9 mouse cellular contexts compared by ENCODE assay signal in the genomic region with DNA sequence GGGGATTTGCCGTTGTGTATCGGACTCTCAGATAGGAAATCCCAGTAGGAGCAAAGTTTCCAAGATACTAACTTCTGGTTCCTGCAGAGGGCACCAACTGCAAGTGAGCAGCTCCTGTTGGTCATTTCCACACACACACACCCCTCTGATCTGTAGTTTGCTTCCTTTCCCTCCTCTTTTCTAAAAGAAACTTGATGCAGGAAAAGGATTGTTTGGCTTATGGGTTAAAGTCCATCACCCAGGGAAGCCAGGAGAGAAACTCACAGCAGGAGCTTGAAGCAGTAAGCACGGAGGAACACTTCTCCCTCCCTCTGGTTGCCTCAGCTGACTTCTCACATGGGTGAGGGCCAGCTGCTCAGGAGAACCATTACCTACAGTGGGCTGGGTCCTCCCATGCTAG. TPM values are rescaled to one million over a fixed set of nuclear protein-coding genes. Genes with fewer than 3 reads are reported as not detected.
A peak's percentile ranks its signal among the peaks of the same experiment; 100 is the strongest.
DNase-seq lines count a peak whose midpoint lies in the region; ATAC-seq and TF ChIP-seq lines count a peak whose summit lies in the region.
"Had no signal": no experiment of that assay in that cellular context is flagged by ENCODE, and none has a peak within 500 bp of the region (broad histone marks: within the 10 kb centered on the region; RNA-seq: fewer than 3 reads in every experiment).

No protein-coding gene starts in this region.

- intact Hi-C loops in left cerebral cortex, adult 2 months (cut with DNase I): loop anchor here (2.0 kb wide), 1 partner anchor 86 kb away; no protein-coding TSS in a partner anchor
- intact Hi-C loops in left cerebral cortex, postnatal 10 days (cut with DNase I): loop anchor here (2.0 kb wide), 1 partner anchor 86 kb away; no protein-coding TSS in a partner anchor

- H3K4me2 ChIP-seq in intestine, embryonic 16.5 days (ENCODE audit: low read depth, low read length): peak overlapping the region; percentile 44
- H3K4me2 ChIP-seq: forebrain, embryonic 13.5 days had no signal

- H3K27me3 ChIP-seq in intestine, embryonic 16.5 days (replicated peaks; ENCODE audit: control insufficient read depth, insufficient read depth, low read length): no peaks in the 10 kb centered on the region
- H3K27me3 ChIP-seq: forebrain, embryonic 13.5 days had no signal

- H3K36me3 ChIP-seq in intestine, embryonic 16.5 days (ENCODE audit: control insufficient read depth, insufficient read depth, low read length): no peaks in the 10 kb centered on the region

- peak; percentile 51 for TF ChIP-seq CTCF in left cerebral cortex, adult 2 months (IDR thresholded peaks at IDR 0.05)
- TF ChIP-seq CTCF in bone marrow, adult 2 months (IDR thresholded peaks at IDR 0.05; ENCODE audit: control insufficient read depth, insufficient read depth, low read length): 0 out of 2 replicates have a peak, but pooled peaks have one; percentile 16

- no peak for DNase-seq in left cerebral cortex, adult 2 months (ENCODE audit: extremely low spot score in 1 of 2, low spot score in 2 of 2)
- DNase-seq in left cerebral cortex, adult 18-20 months (ENCODE audit: low spot score in 2 of 2): no peak
- DNase-seq in lung, postnatal 14 days: peak; percentile 31
- DNase-seq in spleen, postnatal 14 days (ENCODE audit: low spot score in 2 of 2): no peak
- DNase-seq in left cerebral cortex, postnatal 10 days (ENCODE audit: extremely low spot score in 1 of 2, low spot score in 2 of 2): no peak
- DNase-seq: thymus, postnatal 14 days had no signal

- no peaks in the 10 kb centered on the region for H3K9me3 ChIP-seq in intestine, embryonic 16.5 days (ENCODE audit: control insufficient read depth, low read length)

- no peak overlapping the region for H3K4me3 ChIP-seq in left cerebral cortex, adult 2 months
- H3K4me3 ChIP-seq in bone marrow, adult 2 months (replicated peaks; ENCODE audit: control insufficient read depth, low read depth, low read length): no peak overlapping the region
- no peak overlapping the region for H3K4me3 ChIP-seq in intestine, embryonic 16.5 days (ENCODE audit: low read length)
- H3K4me3 ChIP-seq: forebrain, embryonic 13.5 days had no signal

- peak overlapping the region; percentile 23; the same call in 1 of the 2 replicates for H3K9ac ChIP-seq in intestine, embryonic 16.5 days (ENCODE audit: low read depth, low read length)
- H3K9ac ChIP-seq: forebrain, embryonic 13.5 days had no signal

- TF ChIP-seq POLR2A in bone marrow, adult 2 months (IDR thresholded peaks at IDR 0.05; ENCODE audit: borderline replicate concordance, control insufficient read depth, low read depth, low read length): no peak

- 41% methylated on average over 3 of the region's 3 CpGs for WGBS in bone marrow, adult 2 months
- WGBS in intestine, embryonic 16.5 days: 20% methylated on average over 3 of the region's 3 CpGs

- peak; percentile 84 for ATAC-seq in intestine, embryonic 16.5 days
- ATAC-seq: forebrain, embryonic 13.5 days had no signal

- H3K27ac ChIP-seq in left cerebral cortex, adult 2 months: no peak overlapping the region
- H3K27ac ChIP-seq in bone marrow, adult 2 months (ENCODE audit: control insufficient read depth, insufficient read depth, low read depth, low read length, poor library complexity): no peak overlapping the region
- no peak overlapping the region for H3K27ac ChIP-seq in intestine, embryonic 16.5 days (ENCODE audit: low read length)
- H3K27ac ChIP-seq: forebrain, embryonic 13.5 days had no signal

- no peaks in the 10 kb centered on the region for H3K4me1 ChIP-seq in bone marrow, adult 2 months (ENCODE audit: control insufficient read depth, insufficient read depth, low read length)
- no peaks in the 10 kb centered on the region for H3K4me1 ChIP-seq in intestine, embryonic 16.5 days (ENCODE audit: control insufficient read depth, insufficient read depth, low read length)
- H3K4me1 ChIP-seq: forebrain, embryonic 13.5 days had no signal

RNA-seq across cellular contexts. Expression of a gene that starts 24.3 kb away (rescaled TPM):
- 10 to 100 TPM; 32.7 to 35.6 TPM for total RNA-seq in left cerebral cortex, adult 2 months (2021)
- total RNA-seq in left cerebral cortex, adult 18-20 months (2021): 10 to 100 TPM; 35.3 to 41.7 TPM
- 15.7 and 33.7 TPM in 2 replicates for polyA plus RNA-seq in bone marrow, adult 2 months (2011; ENCODE audit: insufficient read depth, insufficient read length, low replicate concordance, missing spikeins)
- 44.6 TPM in 2 replicates for polyA plus RNA-seq in intestine, embryonic 16.5 days (2015; fragmentation: Nextera tagmentation; extraction: Ambion mirVana)
- total RNA-seq in left cerebral cortex, postnatal 10 days (2021): 10 to 100 TPM; 26.5 to 27.3 TPM

RNA-seq across cellular contexts. Expression of a gene that starts 25.0 kb away (rescaled TPM):
- total RNA-seq in left cerebral cortex, adult 2 months (2021): 10 to 100 TPM; 12.7 to 15.1 TPM
- total RNA-seq in left cerebral cortex, adult 18-20 months (2021): 10 to 100 TPM; 14.2 to 16.2 TPM
- 11.5 and 16.2 TPM in 2 replicates for polyA plus RNA-seq in bone marrow, adult 2 months (2011; ENCODE audit: insufficient read depth, insufficient read length, low replicate concordance, missing spikeins)
- 17.9 and 19.3 TPM in 2 replicates for polyA plus RNA-seq in intestine, embryonic 16.5 days (2015; fragmentation: Nextera tagmentation; extraction: Ambion mirVana)
- total RNA-seq in left cerebral cortex, postnatal 10 days (2021): 10 to 100 TPM; 13.1 to 14.2 TPM
